Mouse (Mus musculus) urinary bladder, postnatal 25 days (tissue): Measurements from ENCODE around the gene Abca2.
"Not testable (repeated sequence)": the region's sequence is repeated elsewhere in the genome, so short reads cannot be mapped to it uniquely, and the experiment has no call there.

Experiments
- DNase-seq: peaks from one replicate; pipeline ENCODE4 v3.0.0; 2022; ENCODE audit warnings: low spot score

Gene Abca2

GRCm38 (mm10) chr2:25428442-25429236 is at the start of gene Abca2:
Gene Abca2, plus strand, starts transcription at chr2:25428703.
- DNase-seq: peak; percentile 95

- no peak for DNase-seq
Measured at GRCm38 (mm10) chr2:25384492-25384891, 44.0 kb upstream of the Abca2 start.

DNA sequence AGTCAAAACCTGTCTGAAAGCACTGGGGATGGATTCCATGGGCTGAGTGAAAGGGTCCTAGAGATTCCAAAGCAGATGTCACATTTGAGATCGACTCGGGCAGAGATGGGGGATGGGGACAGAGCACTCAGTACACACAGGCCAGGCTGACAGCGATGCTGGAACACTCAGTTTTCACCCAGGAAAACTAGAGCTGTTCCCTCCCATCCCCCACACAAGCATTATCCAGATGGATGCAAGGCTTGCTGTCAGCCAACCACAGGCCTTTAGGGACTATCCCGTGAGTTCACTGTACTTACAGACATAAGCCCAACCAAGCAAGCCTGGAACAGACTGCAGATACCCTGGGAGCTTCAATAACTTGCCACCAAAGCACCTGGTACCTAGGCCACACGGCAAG is 37.2 kb upstream of the Abca2 start:
- no peak for DNase-seq

GRCm38 (mm10) chr2:25394281-25395221 is 34.0 kb upstream of the Abca2 start:
- DNase-seq: no peak

DNA sequence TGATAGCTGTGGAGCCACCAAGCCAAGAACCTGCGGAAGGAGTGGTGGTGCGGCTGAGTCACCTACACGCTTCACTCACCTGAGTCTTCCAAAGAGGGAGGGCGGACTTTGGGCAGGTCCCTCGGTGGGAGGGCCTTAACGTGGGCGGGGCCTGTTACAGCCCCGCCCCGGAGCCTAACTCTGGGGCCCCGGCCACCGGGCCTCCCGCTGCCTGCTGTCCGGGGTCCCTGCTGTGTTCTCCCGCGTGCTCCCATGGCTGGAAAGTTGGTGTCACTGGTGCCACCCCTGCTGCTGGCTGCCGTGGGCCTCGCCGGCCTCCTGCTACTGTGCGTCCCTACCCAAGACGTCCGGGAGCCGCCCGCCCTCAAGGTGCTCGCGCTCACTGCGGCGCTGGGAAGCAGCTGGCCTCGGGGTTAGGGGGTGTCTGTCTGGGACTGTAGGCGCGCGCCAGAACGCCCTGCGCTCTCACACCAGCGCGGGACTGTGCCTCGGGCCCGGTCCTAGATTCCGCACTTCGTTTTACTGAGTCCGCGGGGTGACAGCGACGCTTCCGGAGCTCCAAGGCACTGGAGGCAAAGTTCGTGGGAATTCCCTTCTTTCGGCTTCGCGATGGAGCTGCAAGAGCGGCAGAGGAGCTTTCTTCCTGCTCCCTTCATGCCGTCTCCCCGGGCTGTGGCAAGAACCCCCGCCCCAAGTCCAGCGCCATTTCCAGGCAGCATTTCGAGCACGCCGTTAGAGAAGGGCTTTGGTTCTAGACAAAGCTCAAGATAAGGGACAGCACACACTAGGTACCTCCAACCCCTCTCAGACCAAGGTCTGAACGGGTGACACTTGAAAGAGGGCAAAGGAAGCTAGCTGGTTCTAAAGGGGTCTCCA is 32.5 kb upstream of the Abca2 start, which contains the start of gene Entpd2:
Entpd2 (plus strand) TSS at position 154 of the 876 bp plus-strand sequence.
- peak; percentile 52 for DNase-seq

GRCm38 (mm10) chr2:25396597-25396983 is 31.9 kb upstream of the Abca2 start:
- no peak for DNase-seq

DNA sequence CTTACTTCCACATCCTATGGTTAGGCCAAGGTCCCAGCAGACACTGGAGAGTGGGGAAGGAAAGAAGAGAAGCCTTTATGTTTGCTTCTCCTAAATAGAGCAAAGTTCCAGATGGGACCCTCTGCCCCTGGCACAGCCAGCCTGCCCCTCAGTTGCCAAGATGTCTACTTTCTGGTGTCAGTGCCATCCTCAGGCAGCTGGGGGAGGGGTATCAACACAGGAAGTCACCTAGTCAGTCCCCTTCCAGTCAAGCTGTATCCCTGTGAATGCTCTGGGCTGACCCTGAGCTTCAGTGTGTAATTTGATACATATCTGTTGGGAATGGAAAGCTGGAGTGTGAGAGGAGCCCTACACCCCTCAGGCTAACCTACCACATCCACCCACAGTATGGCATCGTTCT is 31.5 kb upstream of the Abca2 start:
- DNase-seq: no peak

- DNase-seq: no peak
Measured at GRCm38 (mm10) chr2:25398065-25398464, 30.4 kb upstream of the Abca2 start.

DNA sequence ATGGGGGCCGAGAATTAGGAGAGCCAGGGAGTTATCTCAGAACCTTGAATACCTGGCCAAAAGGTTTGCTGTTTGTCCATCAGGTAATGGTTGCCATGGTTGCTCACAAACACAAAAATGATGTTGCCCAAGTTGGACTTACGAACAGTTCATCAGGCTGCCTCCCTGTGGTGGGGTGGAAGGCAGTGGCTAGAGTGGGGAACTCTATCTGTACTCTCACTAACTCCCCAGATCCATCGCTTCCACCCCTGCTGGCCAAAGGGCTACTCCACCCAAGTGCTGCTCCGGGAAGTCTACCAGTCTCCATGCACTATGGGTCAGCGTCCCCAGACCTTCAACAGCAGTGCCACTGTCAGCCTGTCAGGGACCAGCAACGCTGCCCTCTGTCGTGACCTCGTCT is 29.5 kb upstream of the Abca2 start, which contains the start of gene Npdc1:
Npdc1 (plus strand) TSS at position 301 of the 400 bp plus-strand sequence.
- no peak for DNase-seq

DNA sequence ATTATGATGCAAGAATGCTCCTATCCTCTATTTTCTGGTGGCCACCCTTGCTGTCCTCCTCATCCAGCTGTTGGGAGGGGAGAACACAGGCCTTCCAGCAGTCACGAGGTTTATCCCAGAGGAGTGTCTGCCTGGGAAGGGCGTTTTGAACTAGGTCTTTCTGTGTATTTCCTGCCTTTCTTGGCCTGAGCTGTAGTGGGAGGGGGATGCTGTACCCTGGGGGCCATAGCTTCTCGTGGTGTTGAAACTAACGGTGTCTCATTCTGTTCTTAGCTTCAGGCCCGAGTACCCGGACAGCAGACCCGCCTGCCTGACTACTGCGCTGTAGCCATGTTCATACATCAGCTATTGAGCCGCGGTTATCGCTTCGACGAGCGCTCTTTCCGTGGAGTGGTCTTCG is 28.2 kb upstream of the Abca2 start:
- no peak for DNase-seq

- DNase-seq: peak; percentile 63
Measured at GRCm38 (mm10) chr2:25400764-25401163, 27.7 kb upstream of the Abca2 start.

DNA sequence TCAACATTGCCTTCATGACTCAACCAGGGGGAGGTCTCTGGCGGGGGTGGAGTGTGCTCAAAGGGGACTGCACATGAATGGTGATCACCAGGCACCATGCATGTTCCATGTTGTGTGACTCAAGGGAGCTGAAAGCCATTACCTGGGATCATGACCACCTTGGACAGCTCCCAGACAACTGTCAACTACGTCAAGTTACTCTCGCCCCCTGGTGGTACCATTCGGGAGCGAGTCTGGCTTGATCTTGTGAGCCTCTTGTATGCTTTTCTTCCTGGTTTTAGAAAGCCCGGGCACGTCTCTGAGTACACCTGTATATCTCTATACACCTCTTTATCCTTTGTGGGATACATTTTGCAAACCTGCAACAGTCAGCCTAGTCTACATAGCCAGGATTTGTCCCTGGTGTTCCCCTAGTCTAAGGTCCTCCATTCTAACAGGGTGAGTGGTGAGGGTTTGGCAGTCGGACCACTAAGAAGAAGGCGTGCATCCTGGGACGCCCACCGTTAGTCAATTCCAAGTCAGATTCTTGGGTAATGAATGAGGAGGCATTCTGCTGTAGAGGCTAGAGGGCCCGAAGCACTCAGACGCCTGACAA is 26.0 kb upstream of the Abca2 start:
- DNase-seq: peak; percentile 80

DNA sequence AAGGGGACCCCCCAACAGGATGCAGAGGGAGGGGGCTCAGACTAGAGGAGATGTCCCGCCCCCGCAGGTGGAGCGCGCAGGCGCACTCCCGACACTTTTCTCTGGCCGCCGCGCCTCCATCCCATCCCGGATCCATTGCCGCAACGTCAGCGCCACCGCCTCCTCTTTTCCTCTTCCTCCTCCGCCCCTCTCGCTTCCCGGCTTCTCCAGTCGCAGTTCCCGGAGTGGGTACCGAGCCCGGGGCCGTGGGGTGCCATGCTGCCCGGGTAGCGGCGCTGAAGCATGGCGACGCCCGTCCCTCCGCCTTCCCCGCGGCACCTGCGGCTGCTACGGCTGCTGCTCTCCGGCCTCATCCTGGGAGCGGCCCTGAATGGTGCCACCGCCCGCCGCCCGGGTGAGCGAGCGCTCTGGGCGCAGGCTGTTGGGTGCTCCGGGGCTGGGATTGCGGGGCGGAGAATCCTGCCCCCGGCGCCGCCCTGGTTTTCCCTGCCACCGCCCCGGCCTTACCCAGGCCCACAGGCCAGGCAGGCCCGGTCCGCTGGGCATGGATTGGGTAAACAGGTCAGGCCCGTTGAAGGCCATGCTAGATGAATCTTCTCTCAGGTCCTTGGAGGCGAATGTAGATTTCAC is 25.4 kb upstream of the Abca2 start:
- peak; percentile 63 for DNase-seq

GRCm38 (mm10) chr2:25403994-25404393 is 24.5 kb upstream of the Abca2 start:
- no peak for DNase-seq

- no peak for DNase-seq
Measured at GRCm38 (mm10) chr2:25408908-25409307, 19.6 kb upstream of the Abca2 start.

- DNase-seq: not testable (repeated sequence)
Measured at GRCm38 (mm10) chr2:25413436-25413835, 15.1 kb upstream of the Abca2 start.

DNA sequence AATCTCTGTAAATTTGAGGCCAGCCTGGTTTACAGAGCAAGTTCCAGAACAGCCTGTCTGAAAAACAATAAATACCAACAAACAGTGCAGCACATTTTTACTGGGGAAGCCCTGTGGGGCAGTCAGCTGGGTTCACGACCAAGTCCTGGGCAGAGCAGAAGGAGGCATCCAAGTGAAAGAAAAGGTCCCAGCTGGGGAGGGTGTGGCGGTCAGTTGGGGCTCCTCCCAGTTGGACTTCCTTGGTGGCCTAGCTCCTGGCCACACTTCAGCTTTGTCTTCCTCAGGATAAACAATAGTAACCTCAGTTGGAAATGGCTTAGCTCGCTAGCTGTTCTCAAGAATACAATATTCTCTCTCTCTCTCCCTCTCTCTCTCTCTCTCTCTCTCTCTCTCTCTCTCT is 11.1 kb upstream of the Abca2 start:
- DNase-seq: no peak

DNA sequence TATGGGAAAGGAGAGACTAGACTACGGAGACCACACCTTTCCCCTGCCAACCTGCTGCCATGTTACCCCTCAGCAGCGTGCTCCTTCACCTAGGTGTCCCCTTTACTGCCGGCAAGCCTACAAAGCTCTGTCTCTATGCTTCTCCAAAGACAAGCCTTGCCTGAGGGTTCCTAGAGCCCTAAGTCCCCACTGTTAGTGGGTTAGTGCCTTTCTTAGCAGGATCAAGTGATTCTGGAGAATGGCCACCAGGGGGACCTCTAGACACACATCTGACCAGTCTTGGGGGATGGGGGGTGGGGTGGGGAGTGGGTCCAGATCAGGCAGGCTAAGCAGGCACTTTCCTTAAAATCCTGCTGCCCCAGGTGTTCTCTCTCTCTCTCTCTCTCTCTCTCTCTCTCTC is 6.6 kb upstream of the Abca2 start:
- DNase-seq: peak; percentile 38

DNA sequence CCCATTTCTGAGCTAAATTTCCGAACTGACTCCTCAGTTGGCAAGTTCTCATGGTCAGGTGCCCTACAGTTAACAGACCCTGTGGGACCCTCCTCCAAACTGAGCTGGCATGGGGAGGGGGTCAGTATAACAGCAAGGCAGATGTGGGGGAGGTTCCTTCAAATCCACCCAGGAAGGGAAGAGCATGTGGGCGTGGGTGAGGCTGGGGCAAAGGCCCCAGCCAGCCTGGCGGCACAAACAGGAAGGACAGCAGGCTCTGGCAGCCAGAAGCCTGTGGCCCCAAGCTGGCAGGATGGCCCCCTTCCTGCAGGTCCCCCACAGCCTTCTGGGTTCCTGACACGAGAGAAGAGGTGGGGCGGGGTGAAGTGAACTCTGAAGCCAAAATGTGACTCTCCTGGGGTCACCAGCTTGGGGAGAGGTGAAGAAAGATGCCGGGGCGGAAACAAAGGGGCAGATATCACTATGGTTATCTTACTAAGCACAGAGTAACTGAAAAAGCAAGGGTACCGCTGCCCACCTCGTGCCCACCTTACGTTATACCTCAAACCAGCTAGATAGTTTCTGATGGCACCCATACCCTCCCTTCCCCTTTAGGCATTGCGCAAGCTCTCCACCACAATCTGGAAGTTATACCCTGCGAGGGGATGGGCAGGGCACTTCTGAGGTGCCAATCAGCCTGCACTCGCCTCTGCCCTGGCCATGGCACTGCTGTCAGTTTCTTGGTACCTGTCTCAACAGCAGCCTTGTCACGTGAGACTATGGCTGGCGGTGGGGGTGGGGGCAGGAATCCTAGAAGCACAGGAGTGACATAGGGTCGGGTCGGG is 5.7 kb upstream of the Abca2 start, which contains the start of gene Fut7:
Fut7 (plus strand) TSS at position 681 of the 824 bp plus-strand sequence.
- no peak for DNase-seq

DNA sequence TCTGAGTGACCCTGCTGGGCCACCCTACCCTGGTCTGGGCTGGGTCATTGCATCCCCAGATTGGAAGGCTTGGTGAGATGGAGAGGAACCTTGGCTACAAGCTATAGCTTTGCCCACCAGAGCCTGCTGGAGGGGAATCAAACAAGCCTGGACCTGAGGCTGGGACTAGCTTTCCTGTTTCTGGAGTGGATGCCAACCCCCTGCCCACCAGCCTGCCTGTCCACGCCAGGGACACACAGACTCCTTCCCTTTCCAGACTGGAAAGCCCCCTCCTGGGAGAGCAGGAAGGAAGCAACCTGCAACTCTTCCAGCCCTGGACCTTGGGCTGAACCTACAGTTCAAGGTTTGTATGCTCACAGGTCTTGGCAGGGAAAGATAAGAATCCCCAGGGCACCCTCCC is 4.9 kb upstream of the Abca2 start:
- DNase-seq: no peak
